Mouse (Mus musculus) heart, adult 2 months (tissue): ENCODE measurements around the gene Slc27a2. TPM values are rescaled to one million over a fixed set of nuclear protein-coding genes. Genes with fewer than 3 reads are reported as not detected.
A peak's percentile ranks its signal among the peaks of the same experiment; 100 is the strongest.

Source experiments
- DNase-seq, 2 experiments: peaks; one replicate each; pipeline ENCODE4 v3.0.0; 2021
- H3K27ac ChIP-seq: fragments of 200-600 bp; 2 replicates; pipeline ENCODE4 v1.8.1; 2022
- H3K27me3 ChIP-seq: fragments of 200-500 bp; 2 replicates; pipeline ENCODE4 v1.6.1; 2012; ENCODE audit warnings: mild to moderate bottlenecking, low read length, inconsistent platforms, mixed read lengths; ENCODE audit not compliant: control insufficient read depth, insufficient read depth
- H3K36me3 ChIP-seq: fragments of 200-500 bp; 2 replicates; pipeline ENCODE4 v1.6.1; 2012; ENCODE audit warnings: low read length, inconsistent platforms; ENCODE audit not compliant: control insufficient read depth, insufficient read depth
- H3K4me1 ChIP-seq: fragments of 200-500 bp; 2 replicates; pipeline ENCODE4 v1.6.1; 2011; ENCODE audit warnings: low read length; ENCODE audit not compliant: control insufficient read depth, insufficient read depth
- H3K4me3 ChIP-seq: fragments of 200-600 bp; 2 replicates; pipeline ENCODE4 v1.8.1; 2022
- H3K79me2 ChIP-seq: fragments of 200-500 bp; replicated peaks from 2 replicates; pipeline ENCODE4 v1.6.1; 2012; ENCODE audit warnings: mild to moderate bottlenecking, inconsistent platforms, low read length, moderate library complexity, mixed read lengths; ENCODE audit not compliant: control insufficient read depth, insufficient read depth
- H3K9ac ChIP-seq: fragments of 200-500 bp; 2 replicates; pipeline ENCODE4 v1.6.1; 2012; ENCODE audit warnings: low read depth, mild to moderate bottlenecking, control low read depth, inconsistent platforms, low read length, mixed read lengths
- CTCF ChIP-seq: fragments of 200-600 bp; IDR thresholded peaks from 2 replicates; pipeline ENCODE4 v1.8.1; 2022; ENCODE audit warnings: antibody characterized with exemption, mild to moderate bottlenecking, moderate library complexity
- EP300 ChIP-seq: fragments of 200-500 bp; IDR thresholded peaks from 2 replicates; pipeline ENCODE4 v1.6.1; 2011; ENCODE audit warnings: low read depth, low read length, control low read depth; ENCODE audit not compliant: insufficient read depth
- POLR2A ChIP-seq: fragments of 200-500 bp; IDR thresholded peaks from 2 replicates; pipeline ENCODE4 v1.6.1; 2011; ENCODE audit warnings: mild to moderate bottlenecking, low read depth, low read length, control low read depth; ENCODE audit not compliant: insufficient read depth
- WGBS: fragments of 180-500 bp; shearing (Covaris S2); methylation state at CpG from one replicate; pipeline ENCODE4 v1.1.7; 2018; 5-methylcytosine and 5-hydroxymethylcytosine counted together
- intact Hi-C: fragments of 180-260 bp; cut with DNase I; formaldehyde crosslinking; loops from one replicate; pipeline ENCODE4 v1.15.1; 2025
- polyA plus RNA-seq: library from polyadenylated mRNA; depleted of rRNA; stranded (reverse); fragments of >200 nt; gene quantifications from 2 replicates; pipeline ENCODE4 v1.2.3, GENCODE M21; 2012
- total RNA-seq, 2 experiments: library from RNA; stranded (reverse); gene quantifications; 2 replicates each; pipeline ENCODE4 v1.2.3; 2021

The Slc27a2 gene
- total and polyA plus RNA-seq, 3 experiments = 0.64 to 1.8 (median 0.78) TPM

DNA sequence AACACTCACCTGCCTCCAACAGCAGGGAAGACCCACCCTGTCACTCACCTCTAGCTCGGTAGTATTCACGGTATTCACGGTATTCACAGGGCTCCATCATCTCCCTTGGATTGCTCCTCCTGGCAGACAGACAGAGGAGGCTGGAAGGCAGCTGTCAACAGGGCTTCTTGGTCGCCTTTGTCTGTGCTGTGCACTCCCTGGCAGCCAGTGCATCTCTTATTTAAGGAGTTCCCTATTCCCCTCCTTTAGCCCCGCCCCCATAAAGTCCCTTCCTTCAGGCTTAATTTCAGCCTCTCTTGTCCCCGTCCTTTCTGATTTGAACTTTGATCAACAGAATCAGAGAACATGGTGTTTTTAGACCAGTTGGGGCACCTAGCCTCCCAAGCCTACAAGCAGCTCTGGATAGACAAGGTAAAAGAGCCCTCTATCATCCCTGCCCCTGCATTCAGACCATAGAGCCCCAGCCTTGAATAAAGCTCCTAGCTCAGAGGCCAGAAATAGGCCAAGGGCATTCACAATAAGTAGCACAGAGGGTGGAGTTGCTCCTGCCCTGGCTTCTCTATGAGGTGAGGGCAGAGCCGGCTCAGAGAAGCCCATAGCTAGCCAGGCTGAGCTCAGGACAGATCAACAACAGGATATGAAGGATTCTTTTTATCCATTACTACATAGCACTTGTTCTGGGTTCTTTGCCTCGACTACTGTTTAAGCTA lies 66.4 kb downstream of the Slc27a2 start:
- 11% methylated on average over 8 of the region's 8 CpGs for WGBS
- no peaks in the 10 kb centered on the region for H3K27me3 ChIP-seq

DNA sequence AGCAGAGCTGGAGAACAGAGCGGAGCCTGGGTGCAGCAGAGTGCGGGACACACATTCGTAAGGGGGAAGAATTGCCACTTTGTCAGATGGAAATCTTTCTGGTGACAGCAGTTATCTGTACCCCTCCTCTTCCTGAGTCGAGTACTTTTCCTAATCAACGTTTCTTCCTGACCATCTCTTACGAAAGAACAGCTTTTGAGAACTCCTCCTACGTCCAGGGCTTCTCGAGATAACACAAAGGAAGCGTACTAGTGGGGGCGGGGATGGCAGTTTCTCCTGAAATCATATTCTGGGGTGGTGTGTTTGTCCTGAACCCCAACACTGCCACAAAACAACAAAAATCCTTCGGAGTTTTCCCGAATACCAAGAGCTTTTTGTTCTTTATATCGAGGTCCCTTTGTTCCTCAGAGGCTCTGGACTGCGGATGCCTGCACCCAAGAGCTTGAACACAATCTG lies 67.1 kb downstream of the Slc27a2 start, which contains the start of gene Hdc:
Hdc (minus strand) TSS at position 51 of the 456 bp plus-strand sequence.
- intact Hi-C loops = no loop called here
- DNase-seq = no peak
- WGBS = 31% methylated on average over 14 of the region's 14 CpGs
- no peaks in the 10 kb centered on the region for H3K27me3 ChIP-seq
- H3K9ac ChIP-seq = peak within 1 kb of the TSS; percentile 35; the same call in 1 of the 2 replicates
- H3K4me1 ChIP-seq = peaks cover 3% of the 10 kb centered on the region
- no peaks in the 10 kb centered on the region for H3K79me2 ChIP-seq
- TF ChIP-seq CTCF = no peak
- TF ChIP-seq POLR2A = no peak
- TF ChIP-seq EP300 = no peak
- H3K27ac ChIP-seq = peak within 1 kb of the TSS; percentile 54
- no peak within 1 kb of the TSS for H3K4me3 ChIP-seq
- H3K36me3 ChIP-seq = no peaks in the 10 kb centered on the region

More for the DNA sequence above, 66.4 kb downstream of the Slc27a2 start:
- Histone ChIP-seq H3K4me1 (peaks cover 3% of the 10 kb centered on the region), H3K36me3 (no peaks in the 10 kb centered on the region), H3K79me2 (no peaks in the 10 kb centered on the region), H3K27ac (peak overlapping the region; percentile 54), H3K9ac (no peak overlapping the region), H3K4me3 (no peak overlapping the region)
- intact Hi-C loops = no loop called here
- peak; percentile 20 to 33 for DNase-seq
- no peak for TF ChIP-seq POLR2A
- no peak for TF ChIP-seq CTCF
- TF ChIP-seq EP300 = no peak

DNA sequence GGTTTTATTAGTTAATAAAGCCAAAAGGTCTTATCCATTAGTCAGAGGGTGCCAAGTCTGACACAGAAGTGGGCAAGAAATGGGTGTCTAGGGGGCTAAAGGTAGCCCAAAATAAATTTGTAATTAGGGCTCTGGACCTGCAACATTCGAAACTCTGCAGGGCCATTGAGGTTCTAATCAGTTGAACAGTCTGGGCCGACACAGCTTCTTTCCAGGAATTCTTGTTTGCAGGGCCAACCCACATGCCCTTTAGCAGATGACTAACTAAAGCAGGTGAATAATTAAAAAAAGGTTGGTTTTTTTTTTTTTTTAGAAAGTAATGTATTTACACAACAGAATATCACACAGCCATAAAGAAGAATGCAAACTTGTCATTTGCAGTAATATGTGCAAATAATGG lies 70.2 kb downstream of the Slc27a2 start:
- WGBS = 68% methylated on average over 2 of the region's 2 CpGs
- H3K27me3 ChIP-seq = no peaks in the 10 kb centered on the region
- TF ChIP-seq CTCF (no peak), EP300 (no peak), POLR2A (no peak)
- H3K27ac ChIP-seq = no peak overlapping the region
- intact Hi-C loops = no loop called here
- H3K4me1 ChIP-seq = peaks cover 3% of the 10 kb centered on the region
- no peaks in the 10 kb centered on the region for H3K79me2 ChIP-seq
- H3K9ac ChIP-seq = no peak overlapping the region
- no peaks in the 10 kb centered on the region for H3K36me3 ChIP-seq
- no peak overlapping the region for H3K4me3 ChIP-seq
- DNase-seq = no peak

DNA sequence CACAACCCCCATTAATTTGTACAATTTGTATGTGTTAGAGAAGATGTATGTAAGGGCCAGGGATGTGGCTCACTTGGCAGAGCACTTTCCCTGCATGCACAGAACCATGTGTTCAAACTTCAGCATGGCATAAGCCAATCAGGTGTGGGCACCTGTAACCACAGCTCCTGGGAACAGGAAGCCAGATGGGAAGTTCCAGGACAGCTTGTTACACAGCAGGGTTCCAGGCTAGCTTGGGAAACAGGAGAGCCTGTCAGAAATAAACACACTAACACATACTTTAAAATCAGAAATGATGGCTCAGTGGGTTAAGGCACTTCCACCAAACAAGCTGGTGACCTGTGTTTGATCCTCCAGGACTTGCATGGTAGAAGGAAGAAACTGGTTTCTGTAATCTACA lies 70.9 kb downstream of the Slc27a2 start:
- Histone ChIP-seq H3K4me3 (no peak overlapping the region), H3K79me2 (no peaks in the 10 kb centered on the region), H3K9ac (no peak overlapping the region), H3K27ac (no peak overlapping the region), H3K36me3 (no peaks in the 10 kb centered on the region), H3K27me3 (no peaks in the 10 kb centered on the region), H3K4me1 (peaks cover 3% of the 10 kb centered on the region)
- DNase-seq = no peak
- intact Hi-C loops = no loop called here
- no peak for TF ChIP-seq POLR2A
- TF ChIP-seq EP300 = no peak
- no peak for TF ChIP-seq CTCF

DNA sequence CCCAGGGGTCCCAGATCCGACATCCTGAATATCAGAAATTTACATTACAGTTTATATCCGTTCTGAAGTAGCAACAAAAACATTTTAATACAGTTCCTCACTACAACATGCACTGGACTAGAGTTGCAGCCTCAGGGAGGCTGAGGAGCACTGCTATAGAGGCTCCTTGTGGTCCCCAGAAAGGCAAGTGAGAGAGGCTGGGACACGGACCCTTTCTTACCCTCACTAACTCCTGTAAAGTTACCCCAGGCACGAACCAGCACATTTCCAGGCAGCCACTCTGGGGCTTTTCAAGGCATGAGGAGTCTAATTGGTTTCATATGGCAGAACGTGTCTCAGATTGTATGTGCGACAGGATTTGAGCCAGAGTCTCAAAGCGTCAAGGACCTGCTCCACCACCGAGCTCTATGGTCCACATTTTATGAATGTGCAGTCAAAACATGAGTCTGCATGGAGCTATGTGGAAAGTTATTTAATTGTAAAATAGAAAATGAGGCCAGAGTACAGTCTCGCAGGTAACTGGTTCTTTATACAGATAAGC lies 76.3 kb downstream of the Slc27a2 start:
- no peak overlapping the region for H3K9ac ChIP-seq
- H3K27ac ChIP-seq = no peak overlapping the region
- no peaks in the 10 kb centered on the region for H3K27me3 ChIP-seq
- DNase-seq = no peak
- WGBS = 88% methylated on average over 9 of the region's 9 CpGs
- no peaks in the 10 kb centered on the region for H3K4me1 ChIP-seq
- TF ChIP-seq EP300 (no peak), POLR2A (no peak), CTCF (no peak)
- H3K4me3 ChIP-seq = no peak overlapping the region
- no peaks in the 10 kb centered on the region for H3K79me2 ChIP-seq
- H3K36me3 ChIP-seq = no peaks in the 10 kb centered on the region; the same call in 1 of the 2 replicates
- intact Hi-C loops = no loop called here

DNA sequence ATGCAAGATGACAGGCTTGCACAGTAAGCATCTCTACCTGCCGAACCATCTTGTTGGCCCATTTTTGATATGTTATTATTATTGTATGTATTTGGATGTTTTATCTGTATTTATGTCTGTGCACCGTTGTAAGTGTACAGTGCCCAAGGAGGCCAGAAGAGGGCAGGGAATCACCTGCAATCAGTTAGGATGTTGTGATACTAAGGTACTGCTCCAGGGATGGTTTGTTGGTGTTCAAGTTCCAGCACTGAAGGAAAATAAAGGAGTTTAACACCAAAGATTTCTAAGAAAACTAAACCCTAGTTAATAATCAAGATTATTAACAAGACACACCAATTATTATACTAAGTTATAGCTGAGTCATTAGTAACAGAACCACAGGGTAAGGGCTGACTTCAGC lies 81.0 kb downstream of the Slc27a2 start:
- H3K4me3 ChIP-seq = no peak overlapping the region
- H3K27ac ChIP-seq = no peak overlapping the region
- 86% methylated on average over 2 of the region's 2 CpGs for WGBS
- no peaks in the 10 kb centered on the region for H3K27me3 ChIP-seq
- H3K4me1 ChIP-seq = peaks cover 2% of the 10 kb centered on the region; the same call in 1 of the 2 replicates
- H3K9ac ChIP-seq = no peak overlapping the region
- H3K79me2 ChIP-seq = no peaks in the 10 kb centered on the region
- no peak for DNase-seq
- TF ChIP-seq POLR2A (no peak), CTCF (no peak), EP300 (no peak)
- no peaks in the 10 kb centered on the region; the same call in none of the 2 replicates for H3K36me3 ChIP-seq
- intact Hi-C loops = no loop called here
